Mouse (Mus musculus): ENCODE results near the gene Plxdc1. TPM values are rescaled to one million over a fixed set of nuclear protein-coding genes. Genes with fewer than 3 reads are reported as not detected.

Plxdc1 gene
- polyA plus RNA-seq, 1 experiment from 2014 or later: 0.38 TPM

DNA sequence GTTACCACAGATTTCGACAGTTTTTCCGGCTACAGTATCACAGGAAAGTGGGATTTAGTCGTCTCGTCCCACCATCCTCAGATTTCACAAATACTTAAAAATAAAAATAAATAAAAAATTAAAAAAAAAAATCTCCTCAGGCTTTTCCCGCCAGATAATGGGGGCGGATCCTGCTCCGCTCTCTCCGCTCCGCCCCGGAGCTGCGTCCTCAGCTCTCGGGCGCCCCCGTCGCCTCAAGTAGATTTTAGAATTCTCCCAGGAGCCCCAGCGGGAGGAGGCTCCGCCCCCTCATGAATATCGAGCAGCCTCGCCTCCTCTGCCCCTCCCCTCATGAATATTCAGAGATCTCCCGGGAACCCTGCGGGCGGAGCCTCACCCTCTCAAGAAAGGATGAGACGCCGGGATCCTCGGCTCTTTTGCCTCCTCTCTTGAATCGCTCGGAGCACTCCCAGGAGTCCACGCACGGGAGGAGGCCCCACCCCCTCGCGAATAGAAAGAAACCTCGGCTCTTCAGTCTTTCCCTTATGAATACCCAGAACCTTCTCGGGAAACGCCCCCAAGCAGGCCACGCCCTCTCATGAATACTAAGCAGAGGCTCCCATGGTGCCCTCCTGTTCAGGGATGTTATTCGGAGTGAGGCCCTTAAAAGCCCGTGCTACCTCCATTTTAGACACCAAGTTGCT, 102.2 kb downstream of the Plxdc1 start, which contains the start of gene Fbxo47:
Gene Fbxo47 (minus strand): TSS at position 237 of the 683 bp plus-strand sequence.
- Histone ChIP-seq H3K9ac (replicated peaks; ENCODE audit: low read depth, low read length) (peak within 1 kb of the TSS; percentile 29; the same call in 1 of the 2 replicates), H3K9me3 (ENCODE audit: control insufficient read depth, low read depth, low read length) (no peaks in the 10 kb centered on the region), H3K4me1 (ENCODE audit: control insufficient read depth, insufficient read depth, low read length) (no peaks in the 10 kb centered on the region), H3K4me3 (ENCODE audit: low read depth, low read length) (peak within 1 kb of the TSS; percentile 34), H3K4me2 (replicated peaks; ENCODE audit: low read depth, low read length) (peak within 1 kb of the TSS; percentile 36), H3K36me3 (ENCODE audit: control insufficient read depth, insufficient read depth, low read length) (no peaks in the 10 kb centered on the region), H3K27ac (ENCODE audit: low read length) (peak within 1 kb of the TSS; percentile 84), H3K27me3 (ENCODE audit: control insufficient read depth, insufficient read depth, low read length) (no peaks in the 10 kb centered on the region)
- WGBS: under 1% methylated on average over 37 of the region's 37 CpGs
- peak; percentile 94 for ATAC-seq (ENCODE audit: insufficient number of reproducible peaks, insufficient read depth, low FRiP score, low read depth)

- Histone ChIP-seq H3K4me2 (replicated peaks; ENCODE audit: low read depth, low read length) (peak overlapping the region; percentile 36), H3K27me3 (ENCODE audit: control insufficient read depth, insufficient read depth, low read length) (no peaks in the 10 kb centered on the region), H3K9me3 (ENCODE audit: control insufficient read depth, low read depth, low read length) (no peaks in the 10 kb centered on the region), H3K36me3 (ENCODE audit: control insufficient read depth, insufficient read depth, low read length) (no peaks in the 10 kb centered on the region), H3K4me3 (ENCODE audit: low read depth, low read length) (peak overlapping the region; percentile 34), H3K9ac (replicated peaks; ENCODE audit: low read depth, low read length) (peak overlapping the region; percentile 29; the same call in 1 of the 2 replicates), H3K27ac (ENCODE audit: low read length) (peak overlapping the region; percentile 84), H3K4me1 (ENCODE audit: control insufficient read depth, insufficient read depth, low read length) (no peaks in the 10 kb centered on the region)
- peak; percentile 53 for ATAC-seq (ENCODE audit: insufficient number of reproducible peaks, insufficient read depth, low FRiP score, low read depth)
- WGBS: 5% methylated on average over 26 of the region's 26 CpGs
Observed at GRCm38 (mm10) chr11:97883542-97883917, 102.7 kb downstream of the Plxdc1 start.

DNA sequence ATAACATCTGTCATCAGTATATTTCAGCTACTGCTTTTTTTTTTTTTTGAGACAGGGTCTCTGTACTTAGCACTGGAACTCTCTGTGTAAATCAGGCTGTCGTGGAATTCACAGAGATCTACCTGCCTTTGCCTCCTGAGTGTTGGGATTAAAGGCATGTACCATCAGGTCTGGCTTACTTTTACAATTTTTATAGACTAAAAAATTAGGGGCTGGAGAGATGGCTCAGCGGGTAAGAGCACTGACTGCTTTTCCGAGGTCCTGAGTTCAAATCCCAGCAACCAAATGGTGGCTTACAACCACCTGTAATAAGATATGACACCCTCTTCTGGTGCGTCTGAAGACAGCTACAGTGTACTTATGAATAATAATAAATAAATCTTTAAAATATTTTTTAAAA, 105.9 kb downstream of the Plxdc1 start:
- H3K27me3 ChIP-seq (ENCODE audit: control insufficient read depth, insufficient read depth, low read length): no peaks in the 10 kb centered on the region
- no peak overlapping the region for H3K9ac ChIP-seq (replicated peaks; ENCODE audit: low read depth, low read length)
- H3K9me3 ChIP-seq (ENCODE audit: control insufficient read depth, low read depth, low read length): no peaks in the 10 kb centered on the region
- no peak overlapping the region for H3K4me2 ChIP-seq (replicated peaks; ENCODE audit: low read depth, low read length)
- no peaks in the 10 kb centered on the region for H3K36me3 ChIP-seq (ENCODE audit: control insufficient read depth, insufficient read depth, low read length)
- no peak overlapping the region for H3K4me3 ChIP-seq (ENCODE audit: low read depth, low read length)
- no peaks in the 10 kb centered on the region for H3K4me1 ChIP-seq (ENCODE audit: control insufficient read depth, insufficient read depth, low read length)
- no peak for ATAC-seq (ENCODE audit: insufficient number of reproducible peaks, insufficient read depth, low FRiP score, low read depth)
- no peak overlapping the region for H3K27ac ChIP-seq (ENCODE audit: low read length)
- WGBS: 87% methylated on average over 4 of the region's 4 CpGs

DNA sequence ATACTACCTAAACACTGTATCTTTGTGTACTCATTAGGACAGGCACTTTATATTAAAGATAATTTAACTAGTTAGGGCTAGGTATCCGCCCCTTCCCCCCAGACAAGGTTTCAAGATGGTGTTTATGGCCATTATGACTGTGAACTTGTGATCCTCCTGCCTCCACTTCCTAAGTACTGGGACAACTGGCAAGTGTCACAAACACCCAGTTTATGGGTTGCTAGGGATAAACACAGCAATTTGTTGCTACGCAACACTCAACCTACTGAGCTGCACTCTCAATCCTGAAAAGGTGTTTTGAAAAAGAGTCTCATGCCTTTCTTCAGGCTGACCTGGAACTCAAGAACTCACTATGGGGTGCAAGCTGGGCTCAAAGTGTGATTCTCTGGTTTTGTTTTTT, 108.9 kb downstream of the Plxdc1 start:
- no peak for ATAC-seq (ENCODE audit: insufficient number of reproducible peaks, insufficient read depth, low FRiP score, low read depth)
- WGBS: 76% methylated on average over 2 of the region's 2 CpGs
- Histone ChIP-seq H3K27ac (ENCODE audit: low read length) (no peak overlapping the region), H3K9me3 (ENCODE audit: control insufficient read depth, low read depth, low read length) (no peaks in the 10 kb centered on the region), H3K27me3 (ENCODE audit: control insufficient read depth, insufficient read depth, low read length) (no peaks in the 10 kb centered on the region), H3K4me3 (ENCODE audit: low read depth, low read length) (no peak overlapping the region), H3K4me1 (ENCODE audit: control insufficient read depth, insufficient read depth, low read length) (no peaks in the 10 kb centered on the region), H3K36me3 (ENCODE audit: control insufficient read depth, insufficient read depth, low read length) (no peaks in the 10 kb centered on the region), H3K9ac (replicated peaks; ENCODE audit: low read depth, low read length) (no peak overlapping the region), H3K4me2 (replicated peaks; ENCODE audit: low read depth, low read length) (no peak overlapping the region)

DNA sequence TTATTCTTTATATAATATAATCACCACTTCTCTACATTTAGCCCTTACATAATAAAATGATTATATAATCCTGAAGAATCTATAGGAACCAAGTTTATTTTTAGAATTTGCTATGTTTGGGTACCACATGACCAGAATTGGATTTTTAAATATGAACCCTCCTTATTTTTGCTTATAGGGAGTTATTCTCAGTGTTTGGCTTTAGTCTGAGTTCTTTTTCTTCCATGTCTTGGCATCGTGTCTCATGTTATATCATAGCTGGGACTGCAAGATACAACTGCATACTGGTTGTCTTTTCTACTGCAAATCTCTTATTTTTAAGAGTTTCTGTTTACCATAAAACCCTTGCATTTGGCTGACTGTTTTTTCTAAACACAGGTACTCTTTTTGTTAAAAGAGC, 111.8 kb downstream of the Plxdc1 start:
- Histone ChIP-seq H3K36me3 (ENCODE audit: control insufficient read depth, insufficient read depth, low read length) (no peaks in the 10 kb centered on the region), H3K4me2 (replicated peaks; ENCODE audit: low read depth, low read length) (no peak overlapping the region), H3K27ac (ENCODE audit: low read length) (no peak overlapping the region), H3K4me1 (ENCODE audit: control insufficient read depth, insufficient read depth, low read length) (no peaks in the 10 kb centered on the region), H3K9ac (replicated peaks; ENCODE audit: low read depth, low read length) (no peak overlapping the region), H3K4me3 (ENCODE audit: low read depth, low read length) (no peak overlapping the region), H3K27me3 (ENCODE audit: control insufficient read depth, insufficient read depth, low read length) (no peaks in the 10 kb centered on the region), H3K9me3 (ENCODE audit: control insufficient read depth, low read depth, low read length) (no peaks in the 10 kb centered on the region)
- no peak for ATAC-seq (ENCODE audit: insufficient number of reproducible peaks, insufficient read depth, low FRiP score, low read depth)
- 75% methylated on average over 1 of the region's 1 CpGs for WGBS

Small RNA genes lying within 50 kb of the gene (microRNA-seq; reads per million reads assigned to microRNA genes)
- gene Gm22461: not detected
- gene Gm27597: not detected

Other genes starting within 250 kb of the Plxdc1 start
- gene Pip4k2b, start 241.7 kb downstream of the Plxdc1 start, polyA plus RNA-seq (2014; fragmentation: Nextera tagmentation; extraction: Ambion mirVana): 1.9 and 2.5 TPM in 2 replicates
- 14.2 and 16.8 TPM in 2 replicates for gene Cwc25, start 219.9 kb downstream of the Plxdc1 start, polyA plus RNA-seq (2014; fragmentation: Nextera tagmentation; extraction: Ambion mirVana)
- gene 1700001P01Rik, start 210.5 kb downstream of the Plxdc1 start, polyA plus RNA-seq (2014; fragmentation: Nextera tagmentation; extraction: Ambion mirVana): 0.43 and 0.59 TPM in 2 replicates
- gene Rpl23, start 204.0 kb downstream of the Plxdc1 start, polyA plus RNA-seq (2014; fragmentation: Nextera tagmentation; extraction: Ambion mirVana): 774 and 780 TPM in 2 replicates
- gene Lasp1, start 187.4 kb downstream of the Plxdc1 start, polyA plus RNA-seq (2014; fragmentation: Nextera tagmentation; extraction: Ambion mirVana): 73.2 and 82.0 TPM in 2 replicates
- gene B230217C12Rik, start 145.7 kb downstream of the Plxdc1 start, polyA plus RNA-seq (2014; fragmentation: Nextera tagmentation; extraction: Ambion mirVana): 6.4 and 8.3 TPM in 2 replicates
- gene Fbxo47, start 102.3 kb downstream of the Plxdc1 start, polyA plus RNA-seq (2014; fragmentation: Nextera tagmentation; extraction: Ambion mirVana): 0.29 and 0.56 TPM in 2 replicates
- 7.8 and 11.6 TPM in 2 replicates for gene Arl5c, start 9.7 kb upstream of the Plxdc1 start, polyA plus RNA-seq (2014; fragmentation: Nextera tagmentation; extraction: Ambion mirVana)
- gene Cacnb1, start 36.6 kb upstream of the Plxdc1 start, polyA plus RNA-seq (2014; fragmentation: Nextera tagmentation; extraction: Ambion mirVana): 7.3 and 9.7 TPM in 2 replicates
- 1,095 and 1,157 TPM in 2 replicates for gene Rpl19, start 40.3 kb upstream of the Plxdc1 start, polyA plus RNA-seq (2014; fragmentation: Nextera tagmentation; extraction: Ambion mirVana)
- 0.30 and 0.32 TPM in 2 replicates for gene Stac2, start 67.0 kb upstream of the Plxdc1 start, polyA plus RNA-seq (2014; fragmentation: Nextera tagmentation; extraction: Ambion mirVana)
- gene Fbxl20, start 164.0 kb upstream of the Plxdc1 start, polyA plus RNA-seq (2014; fragmentation: Nextera tagmentation; extraction: Ambion mirVana): 14.1 and 16.8 TPM in 2 replicates
- 60.5 and 62.1 TPM in 2 replicates for gene Med1, start 206.8 kb upstream of the Plxdc1 start, polyA plus RNA-seq (2014; fragmentation: Nextera tagmentation; extraction: Ambion mirVana)
- gene Cdk12, start 216.6 kb upstream of the Plxdc1 start, polyA plus RNA-seq (2014; fragmentation: Nextera tagmentation; extraction: Ambion mirVana): 17.4 and 19.8 TPM in 2 replicates